Mouse (Mus musculus) left cerebral cortex, adult 8-10 months (tissue): ENCODE measurements at regions not wholly inside any gene's neighbourhood (a gene's known extent, or its start where the extent isn't known, plus 50 kb on each side); places are given as distances from the start of the nearest gene placed in this dataset.
"Not testable (repeated sequence)": the region's sequence is repeated elsewhere in the genome, so short reads cannot be mapped to it uniquely, and the experiment has no call there.

Experiments used
- DNase-seq, 2 experiments: peaks; one replicate each; pipeline ENCODE4 v3.0.0; 2022; ENCODE audit warnings: low spot score in 2 of 2

- DNase-seq: peak in 1 of 2 experiments; percentile 52
These were observed 779.7 kb downstream of the Cetn3 start for GRCm38 (mm10) chr13:82562576-82562975.

GRCm38 (mm10) chr13:82570925-82571324 lies 788.0 kb downstream of the Cetn3 start:
- no peak for DNase-seq

- no peak for DNase-seq
These were observed 795.1 kb downstream of the Cetn3 start for GRCm38 (mm10) chr13:82577937-82578336.

GRCm38 (mm10) chr13:82586335-82586734 lies 803.5 kb downstream of the Cetn3 start:
- no peak for DNase-seq

GRCm38 (mm10) chr13:82593831-82594230 lies 811.0 kb downstream of the Cetn3 start:
- peak in 1 of 2 experiments; percentile 16 for DNase-seq

- no peak for DNase-seq
These were observed 812.7 kb downstream of the Cetn3 start for GRCm38 (mm10) chr13:82595566-82595965.

GRCm38 (mm10) chr13:82605868-82606267 lies 823.0 kb downstream of the Cetn3 start:
- not testable (repeated sequence) for DNase-seq

- DNase-seq: no peak
These were observed 836.3 kb downstream of the Cetn3 start for GRCm38 (mm10) chr13:82619005-82619653.

- no peak for DNase-seq
These were observed 837.2 kb downstream of the Cetn3 start for GRCm38 (mm10) chr13:82620036-82620435.

GRCm38 (mm10) chr13:82620749-82621148 lies 837.9 kb downstream of the Cetn3 start:
- DNase-seq: no peak

- not testable (repeated sequence) for DNase-seq
These were observed 845.9 kb downstream of the Cetn3 start for GRCm38 (mm10) chr13:82628727-82629126.
